Mouse (Mus musculus) 416B (cell line): ENCODE measurements around the gene F7.
A peak's percentile ranks its signal among the peaks of the same experiment; 100 is the strongest.
"Not testable (repeated sequence)": the region's sequence is repeated elsewhere in the genome, so short reads cannot be mapped to it uniquely, and the experiment has no call there.

Experiments used
- DNase-seq: peaks from one replicate; pipeline ENCODE4 v3.0.0; 2011; ENCODE audit warnings: low read depth

Gene F7

GRCm38 (mm10) chr8:13028482-13028881 is 2.6 kb downstream of the F7 start:
- peak; percentile 23 for DNase-seq

GRCm38 (mm10) chr8:13036346-13036812 is 10.5 kb downstream of the F7 start:
- peak; percentile 73 for DNase-seq

- peak; percentile 53 for DNase-seq
Observed at GRCm38 (mm10) chr8:13037015-13037414, 11.2 kb downstream of the F7 start, which contains the start of gene F10. TSS of gene F10 (plus strand) at chr8:13037308.

- DNase-seq = peak; percentile 31
Observed at GRCm38 (mm10) chr8:13037569-13037968, 11.7 kb downstream of the F7 start.

- DNase-seq = peak; percentile 43
Observed at GRCm38 (mm10) chr8:13039054-13039453, 13.2 kb downstream of the F7 start.

GRCm38 (mm10) chr8:13041459-13041858 is 15.6 kb downstream of the F7 start:
- DNase-seq = peak; percentile 93

- DNase-seq = no peak
Observed at GRCm38 (mm10) chr8:13047652-13048051, 21.8 kb downstream of the F7 start.

GRCm38 (mm10) chr8:13050550-13050949 is 24.7 kb downstream of the F7 start:
- no peak for DNase-seq

- DNase-seq = no peak
Observed at GRCm38 (mm10) chr8:13057351-13057750, 31.5 kb downstream of the F7 start.

- DNase-seq = no peak
Observed at GRCm38 (mm10) chr8:13060441-13061150, 34.8 kb downstream of the F7 start, which contains the start of gene Proz. TSS of gene Proz (plus strand) at chr8:13060914.

GRCm38 (mm10) chr8:13063112-13063511 is 37.3 kb downstream of the F7 start:
- DNase-seq = no peak

- DNase-seq = no peak
Observed at GRCm38 (mm10) chr8:13073255-13073654, 47.4 kb downstream of the F7 start.

GRCm38 (mm10) chr8:13075044-13075443 is 49.2 kb downstream of the F7 start:
- peak; percentile 69 for DNase-seq

GRCm38 (mm10) chr8:13075579-13075978 is 49.7 kb downstream of the F7 start:
- not testable (repeated sequence) for DNase-seq

- no peak for DNase-seq
Observed at GRCm38 (mm10) chr8:13077542-13077941, 51.7 kb downstream of the F7 start.
